Mouse (Mus musculus): ENCODE data around the gene Chrm1.

- TF ChIP-seq POLR2A (IDR thresholded peaks at IDR 0.05; ENCODE audit: low read depth, low read length), result no peak
- TF ChIP-seq CTCF (IDR thresholded peaks at IDR 0.05; ENCODE audit: extremely low read depth, insufficient read length, insufficient replicate concordance, low read depth, low read length), result no peak
These were observed 45.7 kb upstream of the Chrm1 start, which contains the start of gene Slc22a6 for GRCm38 (mm10) chr19:8617904-8618303.
